Mouse (Mus musculus) thymus, postnatal 36 days (tissue): Measurements from ENCODE around the gene Hmbs.
A peak's percentile ranks its signal among the peaks of the same experiment; 100 is the strongest.
"Not testable (repeated sequence)": the region's sequence is repeated elsewhere in the genome, so short reads cannot be mapped to it uniquely, and the experiment has no call there.

Experiments
- DNase-seq, 2 experiments: peaks; one replicate each; pipeline ENCODE4 v3.0.0; 2022; ENCODE audit warnings: mixed read lengths in 2 of 2

The Hmbs gene

DNA sequence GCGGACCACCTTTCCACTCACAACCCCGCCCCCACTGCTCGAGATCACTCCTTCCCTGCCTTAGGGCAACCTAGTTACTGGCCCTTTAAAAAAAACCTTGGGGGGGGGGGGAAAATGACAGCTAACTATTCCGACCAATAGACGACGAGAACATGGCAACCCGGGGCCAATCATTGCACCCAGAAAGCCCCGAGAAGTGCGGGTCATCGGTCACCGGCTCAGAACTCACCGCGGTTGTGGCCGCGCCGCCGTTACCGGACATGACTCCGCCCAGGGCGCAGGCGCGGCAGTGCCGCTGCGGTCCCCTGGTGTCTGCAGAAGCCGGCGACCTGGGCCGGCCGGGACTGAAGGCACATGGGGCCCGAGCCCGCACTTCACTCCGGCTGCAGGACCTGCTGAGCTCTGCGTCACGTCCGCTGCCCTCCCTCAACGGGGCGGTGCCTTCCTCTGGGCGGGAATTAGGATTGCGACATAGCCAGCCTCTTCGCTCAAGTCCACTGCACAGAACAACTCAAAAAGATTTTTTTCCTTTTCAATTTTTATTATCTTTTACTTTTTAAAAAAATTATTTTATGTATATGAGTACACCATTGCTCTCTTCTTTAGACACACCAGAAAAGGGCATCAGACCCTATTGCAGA, at the start of gene Hmbs:
Gene Hmbs (minus strand): TSS at position 448 of the 641 bp plus-strand sequence.
- DNase-seq, result peak; percentile 87

DNA sequence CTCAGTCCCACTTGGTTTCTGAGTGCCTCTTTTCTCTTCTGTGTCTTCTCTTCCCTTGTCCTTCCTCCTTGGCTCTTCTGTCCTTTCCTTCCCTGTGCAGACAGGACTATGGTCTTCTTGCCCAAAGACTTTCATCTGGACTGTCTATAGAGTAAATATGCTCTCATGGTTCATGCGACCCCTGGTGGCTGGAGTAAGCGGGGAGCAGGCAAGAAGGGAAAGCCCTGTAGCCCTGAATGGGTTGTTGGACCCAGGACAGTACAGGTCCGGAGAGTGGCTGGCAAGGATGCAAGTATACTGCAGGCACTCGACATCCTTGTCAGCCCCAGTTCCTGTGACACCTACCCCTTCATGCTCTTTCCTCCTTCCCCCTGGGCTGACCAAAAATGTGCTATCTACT, 47.4 kb upstream of the Hmbs start:
- peak; percentile 60 to 66 for DNase-seq

DNA sequence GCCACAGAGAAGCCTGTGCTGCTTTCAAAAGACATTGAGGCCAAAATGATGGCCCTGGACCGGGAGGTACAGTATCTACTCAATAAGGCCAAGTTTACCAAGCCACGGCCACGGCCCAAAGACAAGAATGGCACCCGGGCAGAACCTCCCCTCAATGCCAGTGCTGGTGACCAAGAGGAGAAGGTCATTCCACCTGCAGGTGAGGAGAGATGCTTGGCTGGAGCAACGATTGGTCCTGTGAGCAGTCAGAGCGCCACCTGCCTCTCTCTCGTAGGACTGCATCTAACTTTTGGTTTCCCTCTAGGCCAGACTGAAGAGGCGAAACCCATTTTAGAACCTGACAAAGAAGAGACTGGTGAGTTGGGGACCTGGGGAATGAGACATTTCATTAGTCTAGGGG, 45.2 kb upstream of the Hmbs start:
- peak; percentile 55 to 56 for DNase-seq

DNA sequence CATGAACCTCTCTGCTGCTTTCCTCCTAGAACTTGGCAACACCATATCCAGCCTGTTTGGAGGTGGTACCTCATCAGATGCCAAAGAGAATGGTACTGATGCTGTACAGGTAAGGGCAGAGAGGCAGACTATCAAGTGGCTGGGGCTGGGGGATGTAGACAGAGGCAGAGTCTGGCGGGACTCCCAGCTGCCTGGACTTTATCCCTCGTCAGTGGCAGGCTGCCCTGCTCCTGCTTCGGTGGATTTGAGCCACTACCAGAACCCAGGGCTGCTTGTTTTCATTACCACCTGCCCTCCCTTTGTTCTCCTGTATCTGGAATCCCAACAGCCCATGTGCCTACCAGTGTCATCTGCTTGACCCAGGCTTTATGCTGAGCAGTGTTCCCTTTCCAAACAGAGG, 43.2 kb upstream of the Hmbs start:
- no peak for DNase-seq

DNA sequence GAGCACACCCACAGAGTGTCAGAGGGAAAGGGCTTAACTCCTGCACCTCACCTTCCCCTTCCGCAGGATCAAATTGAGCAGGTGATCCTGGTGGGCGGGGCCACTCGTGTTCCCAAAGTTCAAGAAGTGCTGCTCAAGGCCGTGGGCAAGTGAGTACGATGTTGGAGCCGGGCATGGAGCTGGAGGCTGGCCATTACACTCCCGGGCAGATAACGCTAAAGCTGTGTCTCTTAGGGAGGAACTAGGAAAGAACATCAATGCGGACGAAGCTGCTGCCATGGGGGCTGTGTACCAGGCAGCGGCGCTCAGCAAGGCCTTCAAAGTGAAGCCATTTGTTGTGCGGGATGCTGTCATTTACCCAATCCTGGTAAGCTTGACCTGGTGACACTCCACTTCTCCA, 40.6 kb upstream of the Hmbs start:
- DNase-seq, result no peak

DNA sequence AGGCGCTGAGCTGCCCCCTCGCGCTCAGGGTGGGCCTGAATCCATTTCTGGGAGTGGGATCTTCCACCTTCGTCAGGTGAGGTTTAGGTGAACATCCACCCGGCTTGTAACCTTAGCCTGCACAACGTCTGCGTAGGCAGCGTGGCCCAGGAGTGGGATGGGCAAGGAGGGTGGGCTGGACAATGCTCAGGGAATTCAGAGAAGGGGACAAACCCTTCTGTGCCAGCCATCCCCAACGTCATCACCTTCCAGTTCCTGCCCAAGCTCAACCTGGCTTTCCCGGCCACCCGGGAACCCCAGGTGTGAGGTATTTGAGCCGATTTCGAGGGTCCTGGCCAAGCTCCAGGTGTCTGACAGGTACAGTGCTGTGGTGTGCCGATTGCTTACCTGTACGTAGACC, 35.8 kb upstream of the Hmbs start:
- no peak for DNase-seq

DNA sequence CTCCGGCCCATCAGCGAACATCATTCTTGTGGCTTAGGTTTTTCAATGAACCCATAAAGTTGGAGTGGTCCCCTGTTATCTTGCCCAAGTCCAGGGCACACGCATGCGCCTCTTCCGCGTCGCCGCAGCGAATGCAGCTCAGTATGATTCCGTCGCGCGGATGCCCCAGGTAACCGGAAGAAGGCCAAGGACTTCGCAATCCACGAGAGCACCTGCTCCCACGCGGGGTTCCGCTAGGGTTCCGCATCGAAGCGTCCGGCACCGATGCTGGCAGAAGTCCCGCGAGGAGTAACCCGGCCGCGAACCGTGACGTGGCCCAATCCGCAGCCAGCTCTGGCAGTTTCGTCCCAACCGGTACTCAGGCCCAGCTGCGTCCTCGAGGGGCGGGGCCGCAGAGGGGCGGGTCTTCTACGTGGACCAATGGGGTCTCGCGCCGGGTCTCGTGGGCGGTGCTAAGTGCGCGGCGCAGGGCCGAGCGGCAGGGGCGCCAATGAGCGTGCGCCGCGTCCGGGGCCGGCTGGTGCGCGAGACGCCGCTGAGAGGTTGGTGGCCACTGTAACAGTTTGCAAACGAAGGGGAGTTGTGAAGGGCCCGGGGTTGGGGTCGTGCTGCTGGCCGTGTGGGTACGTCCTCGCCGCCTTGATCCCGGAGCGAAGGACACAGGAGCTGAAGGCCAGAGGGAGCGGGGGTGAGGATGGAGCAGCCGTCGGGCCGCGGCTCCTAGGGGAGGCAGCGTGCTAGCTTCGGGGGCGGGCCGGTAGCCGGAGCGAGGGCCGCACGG, 35.2 kb upstream of the Hmbs start, which contains the start of gene Hyou1:
Gene Hyou1 (plus strand): TSS at position 437 of the 781 bp plus-strand sequence.
- DNase-seq, result peak; percentile 99

DNA sequence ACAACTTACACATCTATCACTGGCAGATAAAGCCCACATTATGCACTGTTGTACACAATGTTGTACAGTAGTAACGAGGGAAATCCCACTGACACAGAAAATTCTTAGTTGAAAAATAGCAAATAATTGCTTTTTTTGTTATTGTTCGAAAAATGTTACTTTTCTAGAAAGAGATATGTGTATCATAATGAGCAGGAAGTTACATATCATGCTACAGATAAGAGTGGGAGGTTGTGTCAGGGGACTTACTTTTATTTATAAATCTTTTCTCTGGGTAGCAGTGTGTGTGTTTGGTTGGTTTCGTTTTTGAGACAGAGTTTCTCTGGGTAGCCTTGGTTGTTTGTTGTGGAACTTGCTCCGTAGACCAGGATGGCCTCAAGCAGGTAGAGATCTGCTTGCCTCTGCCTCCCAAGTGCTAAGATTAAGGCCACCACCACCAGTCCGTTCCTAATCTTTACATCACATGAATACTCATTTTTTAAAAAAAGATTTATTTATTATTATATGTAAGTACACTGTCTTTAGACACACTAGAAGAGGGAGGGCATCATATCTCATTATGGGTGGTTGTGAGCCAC, 34.2 kb upstream of the Hmbs start:
- DNase-seq, result no peak

DNA sequence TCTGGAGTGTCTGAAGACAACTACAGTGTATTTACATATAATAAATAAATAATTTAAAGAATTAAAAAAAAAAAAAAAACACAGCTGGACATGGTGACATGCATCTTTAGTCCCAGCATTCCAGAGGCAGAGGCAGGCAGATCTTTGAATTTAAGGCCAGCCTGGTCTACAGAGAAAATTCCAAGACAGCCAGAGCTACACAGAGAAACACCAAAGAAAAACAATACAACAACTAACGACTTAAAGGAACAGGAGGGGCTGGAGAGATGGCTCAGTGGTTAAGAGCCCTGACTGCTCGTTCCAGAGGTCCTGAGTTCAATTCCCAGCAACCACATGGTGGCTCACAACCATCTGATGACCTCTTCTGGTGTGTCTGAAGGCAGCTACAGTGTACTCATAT, 33.3 kb upstream of the Hmbs start:
- not testable (repeated sequence) for DNase-seq

DNA sequence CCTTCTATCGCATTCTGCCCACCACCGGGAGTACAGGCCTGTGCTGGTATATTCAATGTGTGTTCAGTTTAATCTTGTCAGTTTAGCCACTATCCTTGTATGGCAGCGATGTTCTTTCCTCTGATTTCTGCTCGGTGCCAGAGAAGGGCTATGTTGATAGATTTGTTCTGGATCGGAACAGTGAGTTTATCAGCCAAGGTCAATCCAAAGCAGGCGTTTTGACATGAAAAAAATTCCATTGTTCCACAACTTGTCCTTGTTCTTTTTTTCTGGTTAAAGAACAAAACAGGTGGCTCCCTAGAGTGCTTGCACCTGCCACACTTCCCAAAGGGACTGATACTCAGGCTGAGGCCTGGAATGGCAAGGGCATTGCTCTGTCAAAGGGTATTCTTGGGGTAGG, 32.1 kb upstream of the Hmbs start:
- DNase-seq, result no peak

DNA sequence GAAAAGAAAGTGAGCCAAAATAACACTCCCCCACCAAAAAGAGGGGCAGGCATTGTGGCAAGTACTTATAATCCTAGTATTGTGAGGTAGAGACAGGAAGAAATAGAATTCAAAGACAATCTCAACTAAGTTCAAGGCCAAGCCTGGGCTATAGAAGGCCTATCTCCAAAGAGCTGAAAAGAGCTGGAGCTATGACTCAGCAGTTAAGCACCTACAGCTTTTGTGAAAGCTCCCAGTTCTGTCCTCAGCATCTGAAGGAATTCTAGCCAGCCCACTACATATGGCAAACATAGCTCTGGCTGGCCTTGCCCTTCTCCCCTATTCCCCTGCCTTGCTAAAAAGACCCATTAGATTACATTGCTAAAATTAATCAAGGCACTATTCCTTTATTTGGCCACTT, 29.4 kb upstream of the Hmbs start:
- DNase-seq, result no peak

DNA sequence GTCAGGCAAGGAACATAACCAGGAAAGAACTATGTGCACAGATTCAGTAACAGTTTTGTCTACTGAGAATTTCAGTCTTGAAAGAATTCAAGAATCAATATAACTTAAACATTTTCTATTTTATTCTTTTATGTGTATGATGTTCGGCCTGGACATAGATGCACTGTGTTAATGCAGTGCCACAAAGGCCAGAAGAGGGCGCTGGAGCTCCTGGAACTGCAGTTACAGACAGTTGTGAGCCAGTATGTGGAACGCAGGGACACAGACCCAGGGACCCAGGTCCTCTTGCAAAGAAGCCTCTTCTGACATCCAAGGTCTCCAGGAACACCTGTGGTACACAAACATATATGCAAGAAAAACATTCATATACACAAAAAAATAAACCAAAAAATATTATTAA, 20.5 kb upstream of the Hmbs start:
- peak in 1 of 2 experiments; percentile 28 for DNase-seq

DNA sequence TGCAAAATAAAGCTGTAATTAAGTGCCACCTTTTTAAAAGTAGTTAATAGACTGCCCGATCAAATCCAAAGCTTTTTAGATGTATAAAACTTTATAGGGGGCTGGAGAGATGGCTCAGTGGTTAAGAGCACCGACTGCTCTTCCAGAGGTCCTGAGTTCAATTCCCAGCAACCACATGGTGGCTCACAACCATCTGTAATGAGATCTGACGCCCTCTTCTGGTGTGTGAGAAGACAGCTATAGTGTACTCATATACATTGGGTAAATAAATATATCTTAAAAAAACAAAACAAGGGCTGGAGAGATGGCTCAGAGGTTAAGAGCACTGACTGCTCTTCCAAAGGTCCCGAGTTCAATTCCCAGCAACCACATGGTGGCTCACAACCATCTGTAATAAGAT, 17.9 kb upstream of the Hmbs start:
- not testable (repeated sequence) for DNase-seq

DNA sequence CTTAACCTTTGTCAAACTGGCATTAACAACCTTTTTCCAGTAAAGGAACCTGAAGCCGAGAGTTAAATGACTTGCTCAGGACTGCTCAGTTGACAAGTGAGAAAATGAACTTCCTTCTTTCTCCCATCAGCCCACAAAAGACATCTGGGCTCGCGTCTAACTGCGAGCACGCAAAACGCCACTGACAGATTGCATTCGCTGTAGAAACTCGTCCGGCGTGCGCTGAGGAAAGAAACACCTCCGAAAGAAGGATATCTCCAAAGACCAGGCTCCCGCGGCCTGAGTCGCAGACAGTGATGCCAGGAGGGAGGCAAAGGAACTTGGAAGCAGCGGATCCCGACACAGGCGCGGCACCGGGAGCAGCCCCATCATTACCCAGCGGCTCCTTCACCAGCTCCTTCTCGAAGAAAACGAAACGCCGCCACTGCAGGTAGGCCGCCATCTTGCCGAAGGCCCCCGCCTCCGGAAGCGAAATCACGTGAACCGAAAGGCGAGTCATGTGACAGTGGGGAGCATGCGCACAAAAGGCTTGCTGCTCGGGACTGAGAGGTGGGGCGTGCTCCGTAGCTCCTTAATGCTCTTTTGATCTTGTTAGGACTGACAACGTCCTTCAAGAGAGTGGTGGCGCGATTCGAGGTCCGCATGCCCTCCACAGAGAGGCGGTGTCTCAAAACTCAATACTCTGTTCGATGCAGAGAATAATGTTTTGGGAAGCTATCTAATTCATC, 17.3 kb upstream of the Hmbs start, which contains the start of gene Vps11:
Gene Vps11 (minus strand): TSS at position 481 of the 728 bp plus-strand sequence.
- peak; percentile 93 to 95 for DNase-seq

DNA sequence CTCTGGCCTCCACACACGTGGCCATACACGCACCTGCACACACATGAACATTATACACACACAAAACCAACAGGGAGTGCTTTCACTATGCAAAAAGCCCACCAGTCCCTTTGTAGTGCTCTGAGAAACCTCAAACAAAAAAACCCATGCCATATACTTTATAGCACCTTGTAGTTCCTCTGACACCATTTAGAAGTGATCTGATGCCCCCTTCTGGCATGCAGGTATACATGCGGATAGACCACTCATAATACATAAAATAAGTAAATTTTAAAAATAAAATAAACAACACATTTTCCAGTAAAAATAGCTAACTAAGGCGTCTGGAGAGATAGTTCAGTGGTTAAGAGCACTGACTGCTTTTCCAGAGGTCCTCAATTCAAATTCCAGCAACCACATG, 13.2 kb upstream of the Hmbs start:
- peak in 1 of 2 experiments; percentile 23 for DNase-seq

DNA sequence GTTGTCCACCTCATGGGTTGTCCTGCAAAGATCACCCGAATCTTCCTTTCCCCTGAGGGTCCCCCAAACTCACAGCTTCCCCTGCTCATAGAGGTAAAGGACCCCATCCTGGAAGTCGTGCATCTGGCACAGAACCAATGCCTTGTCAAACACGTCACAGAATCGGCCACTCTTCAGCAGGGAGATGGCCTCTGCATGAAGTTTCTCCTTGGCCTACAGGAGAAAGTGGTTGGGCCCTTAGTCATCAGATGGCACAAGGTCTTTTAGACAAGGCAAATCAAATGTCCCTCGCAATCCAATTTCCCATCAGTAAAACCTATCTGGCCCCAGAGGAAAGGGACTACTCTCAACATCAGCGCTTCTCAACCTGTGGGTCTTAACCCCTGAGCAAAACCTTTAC, 9.1 kb upstream of the Hmbs start:
- no peak for DNase-seq

DNA sequence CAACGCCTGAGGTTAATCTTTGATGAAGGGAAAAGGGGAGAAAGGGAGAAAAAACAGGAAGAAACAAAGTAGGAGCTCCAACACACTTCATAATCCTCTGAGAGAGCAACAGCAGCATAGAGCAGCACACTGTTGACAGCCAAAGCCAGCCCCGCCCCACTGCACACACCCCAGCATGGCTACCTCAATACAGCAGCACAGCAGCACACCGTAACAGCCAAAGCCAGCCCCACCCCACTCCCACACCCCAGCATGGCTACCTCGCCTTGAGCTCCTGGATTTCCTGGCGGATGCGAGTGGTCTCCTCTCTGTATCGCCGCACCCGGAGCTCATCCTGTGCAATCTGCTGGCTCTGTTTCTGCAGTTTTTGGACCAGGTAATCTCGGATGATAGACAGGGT, 8.3 kb upstream of the Hmbs start:
- DNase-seq, result no peak

DNA sequence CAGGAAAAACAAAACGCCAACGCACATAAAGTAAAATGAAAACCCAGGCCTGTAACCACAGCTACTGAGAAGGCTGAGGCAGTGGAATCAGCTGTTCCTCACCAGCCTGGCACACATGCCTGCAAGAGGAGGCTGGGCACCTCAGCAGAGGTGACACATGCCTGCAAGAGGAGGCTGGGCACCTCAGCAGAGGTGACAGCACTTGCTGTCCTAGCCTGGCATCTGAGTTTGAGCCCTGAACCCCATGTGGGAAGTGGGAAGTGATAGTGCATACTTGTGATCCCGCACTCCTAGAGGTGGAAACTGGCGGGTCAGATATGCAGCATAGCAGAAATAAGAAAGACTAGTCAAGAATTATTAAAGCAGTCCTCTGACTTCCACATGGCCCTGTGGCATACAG, 7.4 kb upstream of the Hmbs start:
- no peak for DNase-seq

DNA sequence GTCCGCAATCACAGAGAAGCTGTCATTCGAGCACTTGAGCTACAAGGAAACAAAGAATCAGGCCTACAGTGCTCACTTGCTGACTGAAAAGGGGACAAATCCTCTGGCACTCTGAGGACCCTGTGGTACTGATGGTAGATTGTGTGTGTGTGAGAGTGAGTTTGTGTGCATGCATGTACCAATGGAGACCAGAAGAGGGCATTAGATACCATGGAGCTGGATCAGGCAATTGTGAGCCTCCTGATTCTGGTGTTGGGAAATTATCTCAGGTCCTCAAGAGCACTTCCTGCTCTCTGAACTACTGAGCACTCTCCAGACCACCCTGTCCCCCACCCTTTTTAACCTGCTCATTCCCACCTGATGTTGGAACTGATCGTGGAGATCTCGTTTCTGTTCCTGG, 4.5 kb upstream of the Hmbs start:
- DNase-seq, result no peak

DNA sequence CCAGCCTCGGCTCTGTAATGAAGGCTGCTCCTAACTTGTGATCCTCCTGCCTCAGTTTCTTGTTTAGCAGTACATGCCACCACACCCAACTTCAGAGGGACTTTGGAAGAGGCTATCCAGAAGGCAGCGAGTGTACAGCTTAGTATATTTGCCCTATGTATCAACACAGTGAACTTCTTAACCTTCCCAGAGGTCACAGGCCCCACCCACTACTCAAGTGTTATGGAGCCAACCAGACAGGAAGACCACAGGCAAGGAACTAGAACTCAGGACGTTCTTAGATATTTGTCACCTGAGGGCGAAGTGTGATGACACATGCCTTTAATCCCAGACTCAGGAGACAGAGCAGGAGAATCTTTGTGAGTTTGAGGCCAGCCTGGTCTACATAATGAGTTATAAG, 3.6 kb upstream of the Hmbs start:
- DNase-seq, result no peak

DNA sequence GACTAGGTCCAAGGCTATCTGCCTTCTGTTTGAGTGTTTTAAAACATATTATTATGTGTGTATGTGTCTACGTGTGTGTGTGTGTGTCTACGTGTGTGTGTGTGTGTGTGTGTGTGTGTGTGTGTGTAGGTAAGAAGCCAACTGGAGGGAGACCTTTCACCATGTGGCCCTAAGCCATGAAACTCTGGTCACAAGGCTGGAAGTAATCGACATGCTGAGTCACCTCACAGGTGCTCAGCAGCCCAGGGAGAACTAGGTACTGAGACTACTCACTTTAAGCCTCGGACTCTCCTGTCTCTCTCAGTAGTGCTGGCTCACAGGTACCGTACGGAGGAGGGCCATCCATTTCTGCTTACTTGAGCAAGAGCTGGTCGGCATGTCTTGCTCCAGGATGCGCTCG, 3.1 kb upstream of the Hmbs start:
- no peak for DNase-seq

DNA sequence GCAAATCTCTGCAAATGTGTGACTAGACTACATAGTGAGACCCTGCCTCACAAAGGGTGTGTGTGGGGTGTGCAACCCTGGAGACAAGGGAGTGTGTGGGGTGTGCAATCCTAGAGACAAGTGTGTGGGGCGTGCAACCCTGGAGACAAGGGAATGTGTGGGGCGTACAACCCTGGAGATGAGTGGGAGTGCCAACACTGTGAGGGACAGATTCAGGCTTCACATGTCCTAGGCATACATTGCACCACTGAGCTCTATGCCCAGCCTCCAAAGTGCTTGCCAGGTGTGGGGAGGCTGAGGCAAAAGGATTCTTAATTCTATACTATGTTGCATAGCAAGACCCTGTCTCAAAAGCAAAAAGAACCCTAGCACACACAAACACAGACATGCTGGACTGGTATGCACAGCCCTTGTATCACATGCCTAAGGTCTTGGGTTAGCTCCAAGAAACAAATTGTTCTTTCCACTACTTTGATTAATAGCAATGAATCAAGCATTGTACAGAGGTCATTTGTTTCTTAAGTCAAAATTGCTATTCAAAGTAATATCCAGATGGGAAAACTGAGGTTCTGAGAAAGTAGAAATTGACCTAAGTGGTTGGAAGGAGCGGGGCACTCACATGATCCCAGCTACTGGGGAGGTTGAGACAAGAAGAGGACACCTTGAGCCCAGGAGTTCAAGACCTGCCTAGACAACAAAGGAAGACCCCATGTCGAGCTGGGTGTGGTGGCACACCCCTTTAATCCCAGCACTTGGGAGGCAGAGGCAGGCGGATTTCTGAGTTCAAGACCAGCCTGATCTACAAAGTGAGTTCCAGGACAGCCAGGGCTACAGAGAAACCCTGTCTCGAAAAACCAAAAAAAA, 1.8 kb upstream of the Hmbs start:
- DNase-seq, result no peak
